Mouse (Mus musculus): Measurements from ENCODE around the gene Steap2. TPM values are rescaled to one million over a fixed set of nuclear protein-coding genes. Genes with fewer than 3 reads are reported as not detected.

Gene Steap2
- polyA plus RNA-seq, 1 experiment from 2014 or later = 6.6 TPM

DNA sequence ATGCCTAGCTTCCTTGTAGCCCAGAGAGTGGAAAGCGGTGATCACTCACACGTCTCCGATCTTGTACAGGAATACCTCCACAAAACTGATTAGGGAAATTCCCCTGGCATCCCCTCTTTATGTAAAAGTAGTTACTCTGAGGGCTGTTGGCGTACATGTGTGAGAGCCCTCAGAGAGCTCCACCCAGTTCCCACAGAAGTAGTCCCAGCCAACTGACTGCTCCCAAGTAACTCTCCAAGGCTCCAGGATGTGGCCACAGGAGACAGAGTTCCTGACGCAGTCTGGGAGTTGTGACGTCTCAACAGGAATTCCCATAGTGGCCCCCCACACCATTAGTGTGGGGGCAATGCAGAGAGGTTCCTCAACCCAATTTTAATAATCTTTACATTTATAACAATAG is 31.3 kb downstream of the Steap2 start:
- H3K27me3 ChIP-seq = 0 out of 2 replicates have a peak, but pooled peaks cover 4% of the 10 kb centered on the region
- H3K4me2 ChIP-seq (replicated peaks) = peak overlapping the region; percentile 90
- peak overlapping the region; percentile 78 for H3K4me3 ChIP-seq
- peaks cover 11% of the 10 kb centered on the region for H3K4me1 ChIP-seq
- no peak overlapping the region for H3K9ac ChIP-seq (replicated peaks)
- 47% methylated on average over 6 of the region's 6 CpGs for WGBS
- ATAC-seq (ENCODE audit: low FRiP score, low read depth) = peak; percentile 3; the same call in 1 of the 2 replicates
- H3K27ac ChIP-seq (replicated peaks) = no peak overlapping the region
- H3K9me3 ChIP-seq = no peaks in the 10 kb centered on the region
- H3K36me3 ChIP-seq = 0 out of 2 replicates have a peak, but pooled peaks cover 2% of the 10 kb centered on the region

GRCm38 (mm10) chr5:5658680-5659079 is 35.7 kb downstream of the Steap2 start:
- ATAC-seq (ENCODE audit: low FRiP score, low read depth) = no peak
- 70% methylated on average over 2 of the region's 2 CpGs for WGBS

DNA sequence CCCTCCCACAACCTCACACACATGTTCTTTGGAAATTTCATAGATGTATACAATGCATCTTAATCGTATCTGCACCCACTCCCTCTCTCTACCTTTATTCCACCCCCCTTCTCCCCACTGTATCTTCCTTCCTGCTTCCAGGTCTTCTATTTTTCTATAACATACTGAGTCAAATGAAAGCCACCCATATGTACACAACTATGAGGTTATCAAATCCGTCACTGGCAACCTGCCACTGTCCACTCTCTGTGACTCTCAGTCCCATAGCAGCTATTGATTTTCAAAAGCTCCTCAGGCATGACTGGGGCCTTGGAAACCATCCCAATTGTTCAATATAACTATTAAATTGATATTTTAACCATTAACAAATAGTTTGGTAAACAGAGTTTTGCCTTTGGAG is 36.4 kb downstream of the Steap2 start:
- WGBS = 89% methylated on average over 2 of the region's 2 CpGs
- H3K27me3 ChIP-seq = 0 out of 2 replicates have a peak, but pooled peaks cover under 1% of the 10 kb centered on the region
- H3K4me3 ChIP-seq = no peak overlapping the region
- no peak overlapping the region for H3K4me2 ChIP-seq (replicated peaks)
- H3K36me3 ChIP-seq = no peaks in the 10 kb centered on the region
- H3K4me1 ChIP-seq = no peaks in the 10 kb centered on the region
- H3K9ac ChIP-seq (replicated peaks) = no peak overlapping the region
- H3K9me3 ChIP-seq = no peaks in the 10 kb centered on the region
- no peak for ATAC-seq (ENCODE audit: low FRiP score, low read depth)
- no peak overlapping the region for H3K27ac ChIP-seq (replicated peaks)

More at GRCm38 (mm10) chr5:5658680-5659079, 35.7 kb downstream of the Steap2 start:
- Histone ChIP-seq H3K4me3 (no peak overlapping the region), H3K9me3 (no peaks in the 10 kb centered on the region), H3K9ac (replicated peaks) (no peak overlapping the region), H3K27ac (replicated peaks) (no peak overlapping the region), H3K4me1 (peaks cover 3% of the 10 kb centered on the region; the same call in 1 of the 2 replicates), H3K27me3 (0 out of 2 replicates have a peak, but pooled peaks cover 4% of the 10 kb centered on the region), H3K36me3 (no peaks in the 10 kb centered on the region), H3K4me2 (replicated peaks) (no peak overlapping the region)

- Histone ChIP-seq H3K36me3 (no peaks in the 10 kb centered on the region), H3K27me3 (no peaks in the 10 kb centered on the region), H3K4me2 (replicated peaks) (no peak overlapping the region), H3K4me1 (no peaks in the 10 kb centered on the region), H3K4me3 (no peak overlapping the region), H3K27ac (replicated peaks) (no peak overlapping the region), H3K9ac (replicated peaks) (no peak overlapping the region), H3K9me3 (no peaks in the 10 kb centered on the region)
- ATAC-seq (ENCODE audit: low FRiP score, low read depth) = no peak
- 72% methylated on average over 6 of the region's 6 CpGs for WGBS
These were observed 45.4 kb downstream of the Steap2 start for GRCm38 (mm10) chr5:5648817-5649569.

- Histone ChIP-seq H3K9ac (replicated peaks) (no peak overlapping the region), H3K9me3 (no peaks in the 10 kb centered on the region), H3K4me2 (replicated peaks) (no peak overlapping the region), H3K27me3 (no peaks in the 10 kb centered on the region), H3K4me1 (no peaks in the 10 kb centered on the region), H3K36me3 (no peaks in the 10 kb centered on the region), H3K27ac (replicated peaks) (no peak overlapping the region), H3K4me3 (no peak overlapping the region)
- WGBS = 5% methylated on average over 1 of the region's 1 CpGs
- 0 out of 2 replicates have a peak, but pooled peaks have one; percentile 16 for ATAC-seq (ENCODE audit: low FRiP score, low read depth)
These were observed 48.2 kb downstream of the Steap2 start for GRCm38 (mm10) chr5:5646173-5646572.

DNA sequence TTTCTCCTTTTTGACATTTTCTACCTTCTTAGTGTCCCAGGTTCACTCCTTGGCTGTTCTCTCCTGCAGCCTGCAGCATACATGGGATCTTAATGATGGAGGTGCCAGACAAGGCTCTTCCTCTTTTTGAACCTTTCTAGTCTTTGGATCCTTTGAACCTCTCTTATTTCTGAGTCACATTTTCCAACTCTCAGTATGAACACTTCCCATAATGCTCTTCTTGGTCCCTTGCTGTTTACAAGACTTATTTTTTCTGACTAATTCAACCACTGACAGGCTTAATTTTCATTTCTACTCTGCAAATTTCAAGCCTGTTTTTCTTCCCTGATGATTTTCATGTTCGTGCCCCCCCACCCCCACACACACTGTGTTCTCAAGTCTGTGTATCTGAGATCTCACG is 55.9 kb downstream of the Steap2 start:
- no peak overlapping the region for H3K9ac ChIP-seq (replicated peaks)
- no peak overlapping the region for H3K27ac ChIP-seq (replicated peaks)
- no peaks in the 10 kb centered on the region for H3K9me3 ChIP-seq
- no peaks in the 10 kb centered on the region for H3K4me1 ChIP-seq
- H3K36me3 ChIP-seq = no peaks in the 10 kb centered on the region
- ATAC-seq (ENCODE audit: low FRiP score, low read depth) = no peak
- no peak overlapping the region for H3K4me2 ChIP-seq (replicated peaks)
- H3K4me3 ChIP-seq = no peak overlapping the region
- 68% methylated on average over 2 of the region's 2 CpGs for WGBS
- H3K27me3 ChIP-seq = no peaks in the 10 kb centered on the region

GRCm38 (mm10) chr5:5625491-5625890 is 68.9 kb downstream of the Steap2 start:
- WGBS = 86% methylated on average over 3 of the region's 3 CpGs
- Histone ChIP-seq H3K9me3 (no peaks in the 10 kb centered on the region), H3K27ac (replicated peaks) (no peak overlapping the region), H3K27me3 (no peaks in the 10 kb centered on the region), H3K4me1 (no peaks in the 10 kb centered on the region), H3K4me3 (no peak overlapping the region), H3K36me3 (no peaks in the 10 kb centered on the region), H3K9ac (replicated peaks) (no peak overlapping the region), H3K4me2 (replicated peaks) (no peak overlapping the region)
- no peak for ATAC-seq (ENCODE audit: low FRiP score, low read depth)

GRCm38 (mm10) chr5:5618329-5618728 is 76.0 kb downstream of the Steap2 start:
- 77% methylated on average over 4 of the region's 4 CpGs for WGBS
- no peak overlapping the region for H3K9ac ChIP-seq (replicated peaks)
- H3K4me3 ChIP-seq = no peak overlapping the region
- H3K4me2 ChIP-seq (replicated peaks) = no peak overlapping the region
- H3K27me3 ChIP-seq = no peaks in the 10 kb centered on the region
- H3K9me3 ChIP-seq = no peaks in the 10 kb centered on the region
- no peaks in the 10 kb centered on the region for H3K36me3 ChIP-seq
- ATAC-seq (ENCODE audit: low FRiP score, low read depth) = no peak; the same call in 1 of the 2 replicates
- no peaks in the 10 kb centered on the region for H3K4me1 ChIP-seq
- H3K27ac ChIP-seq (replicated peaks) = no peak overlapping the region

Other genes with a start within 250 kb of the Steap2 start
- not detected in 2 replicates for gene 1700015F17Rik, start 215.4 kb downstream of the Steap2 start, polyA plus RNA-seq (2016; fragmentation: Nextera tagmentation; extraction: Ambion mirVana)
- gene Cldn12, start 179.6 kb downstream of the Steap2 start, polyA plus RNA-seq (2016; fragmentation: Nextera tagmentation; extraction: Ambion mirVana) = 27.6 and 28.6 TPM in 2 replicates
- 33.2 and 33.6 TPM in 2 replicates for gene Gtpbp10, start 135.0 kb downstream of the Steap2 start, polyA plus RNA-seq (2016; fragmentation: Nextera tagmentation; extraction: Ambion mirVana)
- gene Gm8773, start 120.8 kb downstream of the Steap2 start, polyA plus RNA-seq (2016; fragmentation: Nextera tagmentation; extraction: Ambion mirVana) = 4.9 and 5.1 TPM in 2 replicates
- 5.8 and 8.7 TPM in 2 replicates for gene Cfap69, start 30.3 kb downstream of the Steap2 start, polyA plus RNA-seq (2016; fragmentation: Nextera tagmentation; extraction: Ambion mirVana)
- 2.9 and 3.4 TPM in 2 replicates for gene Steap1, start 54.7 kb upstream of the Steap2 start, polyA plus RNA-seq (2016; fragmentation: Nextera tagmentation; extraction: Ambion mirVana)